Mouse (Mus musculus): Measurements from ENCODE around the gene Rerg. TPM values are rescaled to one million over a fixed set of nuclear protein-coding genes. Genes with fewer than 3 reads are reported as not detected.

The Rerg gene
- polyA plus RNA-seq, 1 experiment from 2014 or later = 0.88 TPM

DNA sequence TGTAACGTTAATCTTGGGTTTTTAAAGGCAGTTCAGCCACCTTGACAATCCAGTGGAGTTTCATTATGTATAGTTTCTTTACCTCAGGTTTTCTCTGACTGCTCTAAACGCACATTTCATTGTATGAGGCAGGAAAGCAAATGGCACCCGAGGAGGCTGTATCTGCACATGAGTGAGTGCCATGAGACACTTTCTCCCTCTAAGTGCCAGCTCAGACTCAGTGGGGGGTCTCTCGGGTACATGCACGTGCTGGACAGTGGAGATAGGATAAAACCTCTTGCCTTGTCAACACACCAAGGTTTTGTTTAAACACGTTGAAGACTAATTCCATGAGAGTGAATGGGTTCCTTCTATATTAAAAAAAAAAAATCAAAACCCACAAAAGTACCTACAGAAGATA lies 81.8 kb downstream of the Rerg start:
- no peaks in the 10 kb centered on the region for H3K9me3 ChIP-seq (ENCODE audit: control insufficient read depth, low read length)
- H3K4me1 ChIP-seq (ENCODE audit: control insufficient read depth, insufficient read depth, low read length) = no peaks in the 10 kb centered on the region
- no peak overlapping the region for H3K27ac ChIP-seq (ENCODE audit: low read depth, low read length)
- H3K27me3 ChIP-seq (ENCODE audit: control insufficient read depth, insufficient read depth, low read length) = no peaks in the 10 kb centered on the region
- no peak overlapping the region for H3K4me2 ChIP-seq (ENCODE audit: low read depth)
- H3K9ac ChIP-seq (ENCODE audit: low read length) = no peak overlapping the region
- WGBS = 85% methylated on average over 6 of the region's 6 CpGs
- no peak for ATAC-seq (ENCODE audit: insufficient read depth, low FRiP score, low TSS enrichment)
- no peak overlapping the region for H3K4me3 ChIP-seq (ENCODE audit: low read depth, low read length)
- no peak for DNase-seq (ENCODE audit: low spot score)
- no peaks in the 10 kb centered on the region for H3K36me3 ChIP-seq (ENCODE audit: control insufficient read depth, insufficient read depth, low read length)

- WGBS = 85% methylated on average over 5 of the region's 5 CpGs
- no peak overlapping the region for H3K9ac ChIP-seq (ENCODE audit: low read length)
- no peaks in the 10 kb centered on the region for H3K36me3 ChIP-seq (ENCODE audit: control insufficient read depth, insufficient read depth, low read length)
- DNase-seq (ENCODE audit: low spot score) (no peak), ATAC-seq (ENCODE audit: insufficient read depth, low FRiP score, low TSS enrichment) (no peak)
- no peaks in the 10 kb centered on the region for H3K27me3 ChIP-seq (ENCODE audit: control insufficient read depth, insufficient read depth, low read length)
- no peaks in the 10 kb centered on the region for H3K4me1 ChIP-seq (ENCODE audit: control insufficient read depth, insufficient read depth, low read length)
- H3K4me3 ChIP-seq (ENCODE audit: low read depth, low read length) = no peak overlapping the region
- no peaks in the 10 kb centered on the region for H3K9me3 ChIP-seq (ENCODE audit: control insufficient read depth, low read length)
- H3K27ac ChIP-seq (ENCODE audit: low read depth, low read length) = no peak overlapping the region
- H3K4me2 ChIP-seq (ENCODE audit: low read depth) = no peak overlapping the region
Observed at GRCm38 (mm10) chr6:137087956-137088355, 82.3 kb downstream of the Rerg start.

- Histone ChIP-seq H3K36me3 (ENCODE audit: control insufficient read depth, insufficient read depth, low read length) (no peaks in the 10 kb centered on the region), H3K4me3 (ENCODE audit: low read depth, low read length) (no peak overlapping the region), H3K4me2 (ENCODE audit: low read depth) (no peak overlapping the region), H3K27me3 (ENCODE audit: control insufficient read depth, insufficient read depth, low read length) (no peaks in the 10 kb centered on the region), H3K27ac (ENCODE audit: low read depth, low read length) (no peak overlapping the region), H3K4me1 (ENCODE audit: control insufficient read depth, insufficient read depth, low read length) (no peaks in the 10 kb centered on the region), H3K9ac (ENCODE audit: low read length) (no peak overlapping the region), H3K9me3 (ENCODE audit: control insufficient read depth, low read length) (no peaks in the 10 kb centered on the region)
- DNase-seq (ENCODE audit: low spot score) (no peak), ATAC-seq (ENCODE audit: insufficient read depth, low FRiP score, low TSS enrichment) (no peak)
- WGBS = 83% methylated on average over 3 of the region's 3 CpGs
Observed at GRCm38 (mm10) chr6:137087470-137087869, 82.8 kb downstream of the Rerg start.

GRCm38 (mm10) chr6:137079701-137080100 lies 90.6 kb downstream of the Rerg start:
- 87% methylated on average over 6 of the region's 6 CpGs for WGBS
- Histone ChIP-seq H3K27ac (ENCODE audit: low read depth, low read length) (no peak overlapping the region), H3K27me3 (ENCODE audit: control insufficient read depth, insufficient read depth, low read length) (no peaks in the 10 kb centered on the region), H3K4me2 (ENCODE audit: low read depth) (no peak overlapping the region), H3K4me1 (ENCODE audit: control insufficient read depth, insufficient read depth, low read length) (no peaks in the 10 kb centered on the region), H3K9me3 (ENCODE audit: control insufficient read depth, low read length) (no peaks in the 10 kb centered on the region), H3K9ac (ENCODE audit: low read length) (no peak overlapping the region), H3K36me3 (ENCODE audit: control insufficient read depth, insufficient read depth, low read length) (no peaks in the 10 kb centered on the region), H3K4me3 (ENCODE audit: low read depth, low read length) (no peak overlapping the region)
- DNase-seq (ENCODE audit: low spot score) (no peak), ATAC-seq (ENCODE audit: insufficient read depth, low FRiP score, low TSS enrichment) (no peak)

DNA sequence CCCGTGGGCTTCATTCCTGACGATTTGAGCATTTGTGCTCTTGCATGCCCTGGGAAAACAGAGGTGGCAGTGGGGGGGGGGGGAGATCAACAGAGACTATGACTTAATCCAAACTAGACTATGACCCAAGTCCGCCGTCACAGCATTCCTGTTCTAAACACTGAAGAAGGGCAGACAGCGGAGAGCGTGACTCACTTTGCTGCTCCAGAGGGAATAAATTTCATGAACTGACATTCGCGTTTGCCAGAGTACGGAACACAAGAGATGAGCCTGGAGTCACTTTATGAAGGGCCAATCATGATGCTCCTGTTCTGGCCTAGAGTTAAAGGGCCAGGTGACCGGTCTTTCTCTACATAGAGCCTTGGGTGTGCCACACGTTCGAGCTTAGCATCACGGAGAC lies 93.6 kb downstream of the Rerg start:
- Histone ChIP-seq H3K9me3 (ENCODE audit: control insufficient read depth, low read length) (no peaks in the 10 kb centered on the region), H3K36me3 (ENCODE audit: control insufficient read depth, insufficient read depth, low read length) (no peaks in the 10 kb centered on the region), H3K4me3 (ENCODE audit: low read depth, low read length) (no peak overlapping the region), H3K4me2 (ENCODE audit: low read depth) (no peak overlapping the region), H3K9ac (ENCODE audit: low read length) (no peak overlapping the region), H3K4me1 (ENCODE audit: control insufficient read depth, insufficient read depth, low read length) (no peaks in the 10 kb centered on the region), H3K27ac (ENCODE audit: low read depth, low read length) (no peak overlapping the region), H3K27me3 (ENCODE audit: control insufficient read depth, insufficient read depth, low read length) (no peaks in the 10 kb centered on the region)
- DNase-seq (ENCODE audit: low spot score) (no peak), ATAC-seq (ENCODE audit: insufficient read depth, low FRiP score, low TSS enrichment) (no peak)
- 91% methylated on average over 13 of the region's 13 CpGs for WGBS

GRCm38 (mm10) chr6:137076225-137076624 lies 94.1 kb downstream of the Rerg start:
- no peak overlapping the region for H3K9ac ChIP-seq (ENCODE audit: low read length)
- no peaks in the 10 kb centered on the region for H3K27me3 ChIP-seq (ENCODE audit: control insufficient read depth, insufficient read depth, low read length)
- ATAC-seq (ENCODE audit: insufficient read depth, low FRiP score, low TSS enrichment) (no peak), DNase-seq (ENCODE audit: low spot score) (no peak)
- no peak overlapping the region for H3K4me3 ChIP-seq (ENCODE audit: low read depth, low read length)
- H3K4me2 ChIP-seq (ENCODE audit: low read depth) = no peak overlapping the region
- 83% methylated on average over 6 of the region's 6 CpGs for WGBS
- no peaks in the 10 kb centered on the region for H3K9me3 ChIP-seq (ENCODE audit: control insufficient read depth, low read length)
- no peaks in the 10 kb centered on the region for H3K36me3 ChIP-seq (ENCODE audit: control insufficient read depth, insufficient read depth, low read length)
- H3K27ac ChIP-seq (ENCODE audit: low read depth, low read length) = no peak overlapping the region
- no peaks in the 10 kb centered on the region for H3K4me1 ChIP-seq (ENCODE audit: control insufficient read depth, insufficient read depth, low read length)

- WGBS = 70% methylated on average over 8 of the region's 8 CpGs
- no peaks in the 10 kb centered on the region for H3K9me3 ChIP-seq (ENCODE audit: control insufficient read depth, low read length)
- H3K27ac ChIP-seq (ENCODE audit: low read depth, low read length) = no peak overlapping the region
- DNase-seq (ENCODE audit: low spot score) = no peak
- no peaks in the 10 kb centered on the region for H3K27me3 ChIP-seq (ENCODE audit: control insufficient read depth, insufficient read depth, low read length)
- no peak for ATAC-seq (ENCODE audit: insufficient read depth, low FRiP score, low TSS enrichment)
- no peak overlapping the region for H3K4me2 ChIP-seq (ENCODE audit: low read depth)
- no peaks in the 10 kb centered on the region for H3K36me3 ChIP-seq (ENCODE audit: control insufficient read depth, insufficient read depth, low read length)
- no peak overlapping the region for H3K4me3 ChIP-seq (ENCODE audit: low read depth, low read length)
- no peaks in the 10 kb centered on the region for H3K4me1 ChIP-seq (ENCODE audit: control insufficient read depth, insufficient read depth, low read length)
- no peak overlapping the region for H3K9ac ChIP-seq (ENCODE audit: low read length)
Observed at GRCm38 (mm10) chr6:137072256-137072655, 98.0 kb downstream of the Rerg start.

- DNase-seq (ENCODE audit: low spot score) (no peak), ATAC-seq (ENCODE audit: insufficient read depth, low FRiP score, low TSS enrichment) (no peak)
- no peak overlapping the region for H3K27ac ChIP-seq (ENCODE audit: low read depth, low read length)
- H3K4me1 ChIP-seq (ENCODE audit: control insufficient read depth, insufficient read depth, low read length) = no peaks in the 10 kb centered on the region
- H3K27me3 ChIP-seq (ENCODE audit: control insufficient read depth, insufficient read depth, low read length) = no peaks in the 10 kb centered on the region
- no peaks in the 10 kb centered on the region for H3K9me3 ChIP-seq (ENCODE audit: control insufficient read depth, low read length)
- H3K9ac ChIP-seq (ENCODE audit: low read length) = no peak overlapping the region
- H3K4me2 ChIP-seq (ENCODE audit: low read depth) = no peak overlapping the region
- 91% methylated on average over 9 of the region's 9 CpGs for WGBS
- no peak overlapping the region for H3K4me3 ChIP-seq (ENCODE audit: low read depth, low read length)
- H3K36me3 ChIP-seq (ENCODE audit: control insufficient read depth, insufficient read depth, low read length) = no peaks in the 10 kb centered on the region
Observed at GRCm38 (mm10) chr6:137071466-137071865, 98.8 kb downstream of the Rerg start.

DNA sequence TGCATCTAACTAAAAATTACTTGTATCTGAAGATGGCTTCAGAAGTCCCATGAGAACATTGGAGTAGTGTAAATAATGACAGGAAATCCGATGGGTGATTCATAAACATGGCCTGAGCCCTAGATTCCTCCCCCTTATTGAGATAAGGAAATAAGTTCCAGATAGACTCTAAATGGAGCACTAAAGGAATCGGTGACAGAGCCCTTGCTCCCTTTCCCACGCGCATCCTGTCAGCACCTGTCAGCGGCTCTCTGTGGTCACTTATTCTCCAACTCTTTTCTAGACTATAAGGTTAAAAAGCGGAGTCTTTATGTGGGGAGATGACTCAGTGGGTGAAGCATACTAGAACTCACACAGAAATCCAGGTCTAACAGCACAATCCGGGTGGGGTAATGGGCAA lies 104.8 kb downstream of the Rerg start:
- Histone ChIP-seq H3K4me2 (ENCODE audit: low read depth) (no peak overlapping the region), H3K27me3 (ENCODE audit: control insufficient read depth, insufficient read depth, low read length) (no peaks in the 10 kb centered on the region), H3K27ac (ENCODE audit: low read depth, low read length) (no peak overlapping the region), H3K4me3 (ENCODE audit: low read depth, low read length) (no peak overlapping the region), H3K9ac (ENCODE audit: low read length) (no peak overlapping the region), H3K4me1 (ENCODE audit: control insufficient read depth, insufficient read depth, low read length) (no peaks in the 10 kb centered on the region), H3K36me3 (ENCODE audit: control insufficient read depth, insufficient read depth, low read length) (no peaks in the 10 kb centered on the region), H3K9me3 (ENCODE audit: control insufficient read depth, low read length) (no peaks in the 10 kb centered on the region)
- DNase-seq (ENCODE audit: low spot score) (no peak), ATAC-seq (ENCODE audit: insufficient read depth, low FRiP score, low TSS enrichment) (no peak)
- WGBS = 91% methylated on average over 7 of the region's 7 CpGs

All from neural tube, embryonic 11.5 days (tissue).